Mouse (Mus musculus): Measurements from ENCODE around the gene Tlr2.

DNA sequence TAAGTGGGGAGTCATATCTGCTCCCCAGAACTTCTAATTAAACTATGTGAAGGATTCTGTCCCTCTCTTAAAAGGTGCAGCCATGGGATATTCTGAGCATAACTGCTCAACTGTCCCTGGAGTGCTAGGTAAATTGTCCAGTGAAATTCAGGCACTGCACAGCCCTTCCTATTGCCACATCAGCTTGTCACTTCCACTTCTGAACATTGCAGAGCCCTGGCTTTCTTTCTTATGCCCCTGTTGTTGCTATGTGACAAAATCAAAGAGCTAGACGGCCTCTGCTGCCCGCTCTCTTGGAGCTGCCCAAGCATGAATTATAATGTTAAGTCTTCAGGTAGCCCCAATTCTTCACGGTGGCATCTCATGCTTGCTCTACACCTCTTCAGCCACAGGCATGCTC is 17.5 kb upstream of the Tlr2 start:
- TF ChIP-seq CTCF (IDR thresholded peaks at IDR 0.05; ENCODE audit: low read depth): no peak
- TF ChIP-seq EP300 (IDR thresholded peaks at IDR 0.05; ENCODE audit: low read depth): no peak

All from heart, postnatal 0 days (tissue).